Mouse (Mus musculus): ENCODE measurements at regions not wholly inside any gene's neighbourhood (a gene's known extent, or its start where the extent isn't known, plus 50 kb on each side); places are given as distances from the start of the nearest gene placed in this dataset.

GRCm38 (mm10) chr19:60148313-60148965 is 78.1 kb downstream of the Fam204a start:
- DNase-seq: no peak

GRCm38 (mm10) chr19:60146451-60147190 is 79.9 kb downstream of the Fam204a start:
- no peak for DNase-seq

- DNase-seq: no peak
These were observed 81.3 kb downstream of the Fam204a start for GRCm38 (mm10) chr19:60145242-60145641.

GRCm38 (mm10) chr19:60144336-60144989 is 82.0 kb downstream of the Fam204a start:
- peak; percentile 68 for DNase-seq

GRCm38 (mm10) chr19:60138881-60139280 is 87.6 kb downstream of the Fam204a start:
- DNase-seq: no peak

- no peak for DNase-seq
These were observed 90.0 kb downstream of the Fam204a start for GRCm38 (mm10) chr19:60136491-60136890.

- DNase-seq: no peak
These were observed 91.8 kb downstream of the Fam204a start for GRCm38 (mm10) chr19:60134447-60135328.

- no peak for DNase-seq
These were observed 96.9 kb downstream of the Fam204a start for GRCm38 (mm10) chr19:60129635-60130034.

- DNase-seq: no peak
These were observed 101.9 kb downstream of the Fam204a start for GRCm38 (mm10) chr19:60124638-60125037.

GRCm38 (mm10) chr19:60120917-60121316 is 105.6 kb downstream of the Fam204a start:
- no peak for DNase-seq

GRCm38 (mm10) chr19:60119051-60119450 is 107.5 kb downstream of the Fam204a start:
- no peak for DNase-seq

- no peak for DNase-seq
These were observed 112.7 kb downstream of the Fam204a start for GRCm38 (mm10) chr19:60113666-60114388.

GRCm38 (mm10) chr19:60110278-60110677 is 116.2 kb downstream of the Fam204a start:
- DNase-seq: no peak

GRCm38 (mm10) chr19:60109488-60109887 is 117.0 kb downstream of the Fam204a start:
- DNase-seq: no peak

GRCm38 (mm10) chr19:60097915-60098314 is 128.6 kb downstream of the Fam204a start:
- DNase-seq: no peak

- no peak for DNase-seq
These were observed 131.5 kb upstream of the Rab11fip2 start for GRCm38 (mm10) chr19:60074986-60075385.

- DNase-seq: no peak
These were observed 129.9 kb upstream of the Rab11fip2 start for GRCm38 (mm10) chr19:60073328-60073727.

GRCm38 (mm10) chr19:60066183-60066582 is 122.7 kb upstream of the Rab11fip2 start:
- DNase-seq: no peak

GRCm38 (mm10) chr19:60055121-60055874 is 111.8 kb upstream of the Rab11fip2 start:
- DNase-seq: no peak

GRCm38 (mm10) chr19:60051151-60051550 is 107.7 kb upstream of the Rab11fip2 start:
- no peak for DNase-seq

GRCm38 (mm10) chr19:60040721-60041120 is 97.3 kb upstream of the Rab11fip2 start:
- DNase-seq: no peak
